Mouse (Mus musculus) intestine, postnatal 0 days (tissue): ENCODE results near the gene Kif13a. TPM values are rescaled to one million over a fixed set of nuclear protein-coding genes. Genes with fewer than 3 reads are reported as not detected.

Source experiments
- ATAC-seq: fragments of 200-750 bp; cut with Nextera tagmentation; 2 replicates; pipeline ENCODE4 v1.8.0; 2017; ENCODE audit warnings: mild to moderate bottlenecking, moderate TSS enrichment, moderate library complexity
- H3K27ac ChIP-seq: fragments of 300-500 bp; sonication (generic); 2 replicates; pipeline ENCODE4 v1.5.1; 2014; ENCODE audit warnings: mild to moderate bottlenecking, low read depth, low read length, moderate library complexity
- H3K27me3 ChIP-seq: fragments of 300-500 bp; sonication (generic); replicated peaks from 2 replicates; pipeline ENCODE4 v1.6.1; 2014; ENCODE audit warnings: low read length, mixed read lengths; ENCODE audit not compliant: control insufficient read depth, insufficient read depth
- H3K36me3 ChIP-seq: fragments of 300-500 bp; sonication (generic); 2 replicates; pipeline ENCODE4 v1.6.1; 2014; ENCODE audit warnings: mild to moderate bottlenecking, moderate library complexity; ENCODE audit not compliant: control insufficient read depth, insufficient read depth
- H3K4me1 ChIP-seq: fragments of 300-500 bp; sonication (generic); replicated peaks from 2 replicates; pipeline ENCODE4 v1.6.1; 2014; ENCODE audit warnings: antibody characterized with exemption, low read length, mixed read lengths; ENCODE audit not compliant: control insufficient read depth, insufficient read depth
- H3K4me2 ChIP-seq: fragments of 300-500 bp; sonication (generic); replicated peaks from 2 replicates; pipeline ENCODE4 v1.6.1; 2014; ENCODE audit warnings: low read depth, mild to moderate bottlenecking, moderate library complexity
- H3K4me3 ChIP-seq: fragments of 300-500 bp; sonication (generic); 2 replicates; pipeline ENCODE4 v1.5.1; 2014; ENCODE audit warnings: low read depth, low read length
- H3K9ac ChIP-seq: fragments of 300-500 bp; sonication (generic); 2 replicates; pipeline ENCODE4 v1.6.1; 2014; ENCODE audit warnings: mild to moderate bottlenecking, low read depth, low read length
- H3K9me3 ChIP-seq: fragments of 300-500 bp; sonication (generic); 2 replicates; pipeline ENCODE4 v1.6.1; 2016; ENCODE audit warnings: mixed run types; ENCODE audit not compliant: control insufficient read depth
- CTCF ChIP-seq: sonication (generic); IDR thresholded peaks from 2 replicates; pipeline ENCODE4 v1.5.1; 2016; ENCODE audit warnings: low read depth, mild to moderate bottlenecking, control low read depth, antibody characterized with exemption, moderate library complexity
- WGBS: fragments of 180-500 bp; shearing (Covaris S2); extraction: QIAGEN DNeasy Blood & Tissue Kit; methylation state at CpG from one replicate; pipeline ENCODE4 v1.1.7; 2014; 5-methylcytosine and 5-hydroxymethylcytosine counted together
- polyA plus RNA-seq: library from polyadenylated mRNA; unstranded; fragments of >200 nt; fragmentation: Nextera tagmentation; extraction: Ambion mirVana; gene quantifications from 2 replicates; pipeline ENCODE4 v1.2.1, GENCODE M21; 2015

Kif13a gene
- polyA plus RNA-seq, 1 experiment from 2014 or later: 11.3 TPM

DNA sequence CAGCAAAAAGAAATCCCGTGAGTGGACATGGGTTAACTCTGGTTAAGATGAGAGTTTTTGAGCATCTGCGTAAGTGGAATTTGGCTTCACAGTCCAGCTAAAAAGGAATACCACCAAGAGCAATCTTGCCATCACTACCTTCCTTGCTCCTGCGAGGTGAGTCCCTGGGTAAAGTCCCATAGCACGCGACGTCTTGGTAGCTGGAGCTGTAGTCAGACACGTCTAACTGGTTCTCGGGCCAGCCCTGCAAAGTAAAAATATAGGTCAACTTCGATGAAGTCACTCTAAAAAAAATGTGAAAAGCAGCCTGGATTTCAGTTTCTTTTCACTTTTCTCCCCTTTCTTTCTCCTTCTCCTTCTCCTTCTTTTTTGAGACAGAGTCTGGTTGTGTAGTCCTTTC lies 166.5 kb downstream of the Kif13a start:
- WGBS: 69% methylated on average over 9 of the region's 9 CpGs
- no peak for ATAC-seq
- H3K36me3 ChIP-seq: peaks cover 49% of the 10 kb centered on the region

DNA sequence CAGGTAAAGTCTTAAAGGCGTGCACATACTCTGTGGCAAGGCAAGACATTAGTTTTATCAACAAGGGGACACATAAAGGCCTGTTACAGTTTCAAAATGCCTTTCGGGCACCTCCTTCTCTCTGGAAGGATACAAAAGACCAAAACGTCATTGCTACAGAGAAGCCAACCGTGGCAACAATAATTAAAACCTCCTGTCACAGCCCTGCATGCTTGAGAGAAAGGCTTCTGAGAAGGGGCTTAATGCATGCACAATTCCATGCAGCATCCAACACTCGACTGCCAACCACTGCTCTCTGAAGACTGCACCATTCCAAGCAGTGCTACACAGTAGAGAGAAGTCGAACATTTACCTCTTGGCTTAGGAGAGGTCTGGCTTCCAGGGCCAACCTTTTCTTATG lies 168.7 kb downstream of the Kif13a start:
- no peak for ATAC-seq
- H3K9me3 ChIP-seq: no peaks in the 10 kb centered on the region
- TF ChIP-seq CTCF: no peak
- 90% methylated on average over 6 of the region's 6 CpGs for WGBS
- H3K9ac ChIP-seq: no peak overlapping the region
- H3K36me3 ChIP-seq: peaks cover 49% of the 10 kb centered on the region
- H3K4me1 ChIP-seq: no peaks in the 10 kb centered on the region
- H3K27ac ChIP-seq: no peak overlapping the region
- no peaks in the 10 kb centered on the region for H3K27me3 ChIP-seq
- H3K4me3 ChIP-seq: no peak overlapping the region
- no peak overlapping the region for H3K4me2 ChIP-seq

More for the DNA sequence above, 166.5 kb downstream of the Kif13a start:
- no peaks in the 10 kb centered on the region for H3K27me3 ChIP-seq
- H3K9ac ChIP-seq: no peak overlapping the region
- no peak overlapping the region for H3K4me2 ChIP-seq
- no peaks in the 10 kb centered on the region for H3K9me3 ChIP-seq
- H3K4me1 ChIP-seq: no peaks in the 10 kb centered on the region
- TF ChIP-seq CTCF: no peak
- H3K4me3 ChIP-seq: no peak overlapping the region
- no peak overlapping the region for H3K27ac ChIP-seq

DNA sequence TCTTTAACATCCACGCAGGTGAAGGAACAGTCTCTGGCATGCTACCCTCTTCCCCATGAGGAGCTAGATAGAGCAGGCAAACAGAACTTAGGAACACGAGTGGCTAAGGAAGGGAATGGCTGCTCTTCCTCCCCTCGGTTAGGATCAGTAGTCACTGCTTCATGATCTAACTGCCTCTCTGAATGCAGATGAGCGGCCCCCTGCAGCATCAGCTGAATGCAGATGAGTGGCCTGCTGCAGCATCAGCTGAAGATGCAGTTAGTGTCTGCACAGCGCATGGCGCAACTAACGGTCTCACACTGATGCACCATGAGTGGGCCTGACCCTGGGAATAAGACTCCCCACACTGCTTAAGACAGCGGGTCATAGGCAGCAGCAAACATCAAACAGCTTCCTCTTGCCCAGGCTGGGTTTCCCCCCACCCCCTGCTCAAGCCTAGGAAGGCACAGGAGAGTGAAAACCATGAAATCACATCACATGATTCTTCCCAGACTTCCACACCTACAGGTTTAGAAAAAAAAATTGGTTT lies 170.3 kb downstream of the Kif13a start:
- Histone ChIP-seq H3K27me3 (no peaks in the 10 kb centered on the region), H3K9ac (no peak overlapping the region), H3K4me1 (no peaks in the 10 kb centered on the region), H3K4me3 (no peak overlapping the region), H3K27ac (no peak overlapping the region), H3K4me2 (no peak overlapping the region), H3K36me3 (peaks cover 44% of the 10 kb centered on the region), H3K9me3 (no peaks in the 10 kb centered on the region)
- 84% methylated on average over 8 of the region's 8 CpGs for WGBS
- TF ChIP-seq CTCF: no peak
- no peak for ATAC-seq

DNA sequence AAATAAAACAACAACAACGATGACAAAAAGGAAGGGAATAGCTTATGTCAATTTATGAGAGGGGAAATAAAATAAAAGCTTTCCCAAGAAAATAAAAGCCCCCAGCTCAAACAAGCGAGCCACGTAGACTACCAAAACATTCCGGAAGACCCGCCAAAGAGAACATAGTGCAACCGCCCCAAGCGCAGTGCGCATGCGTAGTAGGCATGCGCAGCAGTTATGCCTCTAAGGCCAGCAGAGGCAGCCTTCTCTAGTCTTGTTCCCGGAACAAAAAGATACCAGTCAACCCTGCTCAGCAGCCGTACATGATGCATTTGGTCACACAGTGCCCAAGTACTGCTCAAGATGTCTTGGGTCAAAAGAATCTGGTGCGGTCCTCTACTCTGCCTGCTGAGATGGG lies 171.0 kb downstream of the Kif13a start:
- Histone ChIP-seq H3K4me3 (no peak overlapping the region), H3K9ac (no peak overlapping the region), H3K4me2 (no peak overlapping the region), H3K36me3 (peaks cover 44% of the 10 kb centered on the region), H3K4me1 (no peaks in the 10 kb centered on the region), H3K9me3 (no peaks in the 10 kb centered on the region), H3K27ac (no peak overlapping the region), H3K27me3 (no peaks in the 10 kb centered on the region)
- TF ChIP-seq CTCF: no peak
- ATAC-seq: no peak
- WGBS: 96% methylated on average over 13 of the region's 13 CpGs

DNA sequence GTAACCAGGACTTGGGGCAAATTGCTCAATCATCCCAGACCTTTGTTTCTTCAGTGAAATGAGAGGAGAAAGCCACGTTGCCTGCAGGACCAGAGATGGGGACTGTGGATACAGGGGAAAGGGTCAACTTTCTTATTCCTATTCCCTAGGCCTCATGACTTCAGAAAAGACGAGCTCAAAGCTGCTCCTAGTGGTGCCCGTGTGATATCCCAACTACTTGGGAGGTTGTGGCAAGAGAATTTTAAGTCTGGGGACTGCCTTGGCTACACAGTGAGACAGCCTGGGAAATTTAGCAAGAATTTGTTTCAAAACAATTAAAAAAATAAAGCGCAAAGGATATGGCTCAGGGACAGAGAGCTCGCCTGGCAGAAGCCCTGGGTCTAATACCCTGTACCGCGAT lies 171.7 kb downstream of the Kif13a start:
- Histone ChIP-seq H3K9me3 (no peaks in the 10 kb centered on the region), H3K27ac (no peak overlapping the region), H3K4me1 (no peaks in the 10 kb centered on the region), H3K4me2 (no peak overlapping the region), H3K36me3 (peaks cover 40% of the 10 kb centered on the region), H3K9ac (no peak overlapping the region), H3K4me3 (no peak overlapping the region), H3K27me3 (no peaks in the 10 kb centered on the region)
- no peak for TF ChIP-seq CTCF
- WGBS: 88% methylated on average over 7 of the region's 7 CpGs
- ATAC-seq: no peak

DNA sequence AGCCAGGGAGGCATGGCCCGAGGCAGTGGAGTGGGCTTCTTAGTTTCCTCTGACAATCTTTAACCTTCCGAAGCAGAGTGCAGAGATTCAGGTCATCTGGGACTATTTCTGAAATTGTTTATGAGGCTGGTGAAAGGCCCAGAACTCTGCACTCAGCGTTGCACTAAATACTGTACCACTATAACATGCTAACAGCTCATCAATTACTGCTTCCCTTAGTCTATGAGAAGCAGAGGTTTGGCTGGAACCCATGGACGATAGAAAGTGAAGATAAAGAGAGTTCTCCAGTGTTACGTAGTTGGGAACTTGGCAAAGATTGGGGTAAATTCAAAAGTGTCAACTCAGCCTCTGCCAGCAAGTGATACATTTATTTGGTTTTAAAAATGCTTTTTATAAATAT lies 176.4 kb downstream of the Kif13a start:
- H3K36me3 ChIP-seq: peaks cover 23% of the 10 kb centered on the region
- TF ChIP-seq CTCF: no peak
- H3K27me3 ChIP-seq: no peaks in the 10 kb centered on the region
- no peaks in the 10 kb centered on the region for H3K4me1 ChIP-seq
- H3K9ac ChIP-seq: no peak overlapping the region
- no peak for ATAC-seq
- H3K9me3 ChIP-seq: no peaks in the 10 kb centered on the region
- WGBS: 83% methylated on average over 5 of the region's 5 CpGs
- H3K4me3 ChIP-seq: no peak overlapping the region
- no peak overlapping the region for H3K4me2 ChIP-seq
- H3K27ac ChIP-seq: no peak overlapping the region
